Comparison of ENCODE assay signal across 15 mouse cellular contexts in genomic region chr5:75859316-75859836, GRCm38 (mm10).
"Had no signal": no experiment of that assay in that cellular context is flagged by ENCODE, and none has a peak within 500 bp of the region (broad histone marks: within the 10 kb centered on the region; RNA-seq: fewer than 3 reads in every experiment).

No protein-coding gene starts in this region.

- H3K4me2 ChIP-seq: liver, embryonic 15.5 days; lung, embryonic 14.5 days; midbrain, embryonic 11.5 days; midbrain, embryonic 13.5 days; midbrain, embryonic 15.5 days; neural tube, embryonic 12.5 days; stomach, embryonic 15.5 days had no signal

- H3K27me3 ChIP-seq: neural tube, embryonic 12.5 days; stomach, embryonic 15.5 days had no signal

- H3K36me3 ChIP-seq: liver, embryonic 15.5 days; midbrain, embryonic 13.5 days; midbrain, embryonic 15.5 days; neural tube, embryonic 12.5 days; stomach, embryonic 15.5 days had no signal

- H3K27ac ChIP-seq: liver, embryonic 15.5 days; midbrain, embryonic 13.5 days; midbrain, embryonic 15.5 days; neural tube, embryonic 12.5 days; stomach, embryonic 15.5 days had no signal

- H3K4me3 ChIP-seq: liver, embryonic 15.5 days; megakaryocyte, embryonic 14.5 days; midbrain, embryonic 13.5 days; midbrain, embryonic 15.5 days; neural tube, embryonic 12.5 days; stomach, embryonic 15.5 days had no signal

- H3K4me1 ChIP-seq: neural tube, embryonic 12.5 days; stomach, embryonic 15.5 days had no signal

- ATAC-seq: midbrain, embryonic 13.5 days; midbrain, embryonic 15.5 days had no signal

- H3K9me3 ChIP-seq: liver, embryonic 15.5 days; megakaryocyte, embryonic 14.5 days; midbrain, embryonic 13.5 days; midbrain, embryonic 15.5 days; neural tube, embryonic 12.5 days; stomach, embryonic 15.5 days had no signal

- H3K9ac ChIP-seq: liver, embryonic 15.5 days; lung, embryonic 14.5 days; midbrain, embryonic 13.5 days; midbrain, embryonic 15.5 days; neural tube, embryonic 12.5 days; stomach, embryonic 15.5 days had no signal

- DNase-seq: lung, adult 18-20 months; lung, embryonic 14.5 days; lung, postnatal 10 days; lung, postnatal 4 days; right cerebral cortex, postnatal 14 days; thymus, adult 18-20 months; thymus, postnatal 14 days; thymus, postnatal 36 days had no signal
